Mouse (Mus musculus) kidney, embryonic 15.5 days (tissue): ENCODE results near the gene Slc30a10. TPM values are rescaled to one million over a fixed set of nuclear protein-coding genes. Genes with fewer than 3 reads are reported as not detected.

Experiments
- ATAC-seq: fragments of 200-750 bp; cut with Nextera tagmentation; replicated peaks from 2 replicates; pipeline ENCODE4 v1.8.0; 2017; ENCODE audit warnings: moderate TSS enrichment; ENCODE audit not compliant: low FRiP score
- H3K27ac ChIP-seq: fragments of 300-500 bp; sonication (generic); 2 replicates; pipeline ENCODE4 v1.5.1; 2015; ENCODE audit warnings: mild to moderate bottlenecking, inconsistent platforms
- H3K27me3 ChIP-seq: fragments of 300-500 bp; sonication (generic); 2 replicates; pipeline ENCODE4 v1.6.1; 2015; ENCODE audit warnings: inconsistent platforms
- H3K36me3 ChIP-seq: fragments of 300-500 bp; sonication (generic); 2 replicates; pipeline ENCODE4 v1.6.1; 2015; ENCODE audit warnings: inconsistent platforms
- H3K4me1 ChIP-seq: fragments of 300-500 bp; sonication (generic); 2 replicates; pipeline ENCODE4 v1.6.1; 2015; ENCODE audit warnings: inconsistent platforms
- H3K4me2 ChIP-seq: fragments of 300-500 bp; sonication (generic); 2 replicates; pipeline ENCODE4 v1.6.1; 2015; ENCODE audit warnings: moderate library complexity, mild to moderate bottlenecking, inconsistent platforms
- H3K4me3 ChIP-seq: fragments of 300-500 bp; sonication (generic); replicated peaks from 2 replicates; pipeline ENCODE4 v1.5.1; 2015; ENCODE audit warnings: mild to moderate bottlenecking, inconsistent platforms
- H3K9ac ChIP-seq: fragments of 300-500 bp; sonication (generic); 2 replicates; pipeline ENCODE4 v1.6.1; 2015; ENCODE audit warnings: mild to moderate bottlenecking, inconsistent platforms
- H3K9me3 ChIP-seq: fragments of 300-500 bp; sonication (generic); replicated peaks from 2 replicates; pipeline ENCODE4 v1.6.1; 2016; ENCODE audit warnings: inconsistent platforms
- WGBS: fragments of 180-500 bp; shearing (Covaris S2); methylation state at CpG from one replicate; pipeline ENCODE4 v1.1.7; 2015; ENCODE audit warnings: mixed read lengths; 5-methylcytosine and 5-hydroxymethylcytosine counted together
- polyA plus RNA-seq: library from polyadenylated mRNA; unstranded; fragments of >200 nt; fragmentation: Nextera tagmentation; extraction: Ambion mirVana; gene quantifications from 2 replicates; pipeline ENCODE4 v1.2.1, GENCODE M21; 2015

Gene Slc30a10
- polyA plus RNA-seq, 1 experiment from 2014 or later = 0.38 TPM

DNA sequence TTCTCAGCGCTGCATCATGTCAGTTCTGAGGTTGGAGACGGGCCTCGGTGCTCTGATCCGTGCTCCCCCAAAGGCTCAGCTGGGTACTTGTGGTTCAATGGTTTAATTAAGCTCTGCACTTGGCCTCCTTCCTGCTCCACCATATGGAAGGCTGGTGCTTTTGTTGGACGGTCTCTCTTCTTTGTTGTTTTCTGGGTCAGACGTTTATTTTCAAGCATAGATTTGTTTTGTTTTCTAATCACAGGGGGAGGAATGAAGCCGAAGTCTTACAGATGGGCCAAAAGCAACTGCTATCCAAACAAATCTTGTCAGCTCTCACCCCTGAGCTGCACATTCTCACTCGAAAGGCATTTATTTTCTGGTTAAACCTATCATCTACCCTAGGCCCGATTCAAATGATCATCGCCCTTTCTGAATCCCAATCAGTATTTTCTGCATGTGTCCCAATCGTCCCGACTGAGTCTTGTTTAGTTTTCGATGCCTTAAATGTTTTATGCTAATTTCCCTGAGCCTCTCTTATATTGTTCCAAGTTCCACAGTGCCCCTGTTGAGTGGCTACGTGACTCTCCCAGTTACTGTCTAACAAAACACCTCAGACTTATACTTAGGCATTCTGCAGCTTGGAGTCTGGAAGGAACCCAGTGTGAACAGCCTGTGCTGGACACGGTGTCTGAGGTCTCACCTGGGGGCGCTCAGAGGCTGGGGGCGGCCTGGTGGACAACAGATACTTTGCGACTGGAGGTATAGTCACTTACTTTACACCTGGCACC, 12.8 kb upstream of the Slc30a10 start:
- Histone ChIP-seq H3K9me3 (no peaks in the 10 kb centered on the region), H3K27me3 (no peaks in the 10 kb centered on the region), H3K27ac (no peak overlapping the region), H3K9ac (no peak overlapping the region), H3K4me3 (no peak overlapping the region), H3K4me2 (no peak overlapping the region), H3K36me3 (no peaks in the 10 kb centered on the region), H3K4me1 (0 out of 2 replicates have a peak, but pooled peaks cover 4% of the 10 kb centered on the region)
- no peak for ATAC-seq
- WGBS = 66% methylated on average over 18 of the region's 18 CpGs

DNA sequence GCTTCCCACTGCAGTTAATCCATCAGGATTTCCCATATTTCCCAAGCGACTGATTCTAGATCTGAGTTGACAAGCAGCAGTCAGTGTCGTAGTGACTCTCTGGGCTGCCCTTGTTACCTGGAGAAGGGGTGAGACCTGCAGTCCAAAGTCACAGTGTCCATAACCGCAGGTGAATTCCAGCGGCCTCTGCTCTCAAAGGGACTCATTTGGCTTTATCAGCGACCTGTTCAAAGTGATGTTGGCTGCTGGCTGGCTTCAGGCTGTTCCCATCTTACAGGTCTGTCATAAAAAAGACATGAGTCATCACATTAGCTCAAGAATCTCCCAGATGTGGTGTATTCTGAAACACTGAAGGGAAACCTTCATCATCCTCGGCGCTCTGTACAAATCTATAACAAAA, 5.7 kb upstream of the Slc30a10 start:
- no peaks in the 10 kb centered on the region for H3K4me1 ChIP-seq
- H3K27ac ChIP-seq = no peak overlapping the region
- H3K9me3 ChIP-seq = no peaks in the 10 kb centered on the region
- H3K27me3 ChIP-seq = peaks cover 10% of the 10 kb centered on the region
- no peaks in the 10 kb centered on the region for H3K36me3 ChIP-seq
- 86% methylated on average over 7 of the region's 7 CpGs for WGBS
- no peak overlapping the region for H3K9ac ChIP-seq
- ATAC-seq = no peak
- H3K4me2 ChIP-seq = no peak overlapping the region
- no peak overlapping the region for H3K4me3 ChIP-seq

DNA sequence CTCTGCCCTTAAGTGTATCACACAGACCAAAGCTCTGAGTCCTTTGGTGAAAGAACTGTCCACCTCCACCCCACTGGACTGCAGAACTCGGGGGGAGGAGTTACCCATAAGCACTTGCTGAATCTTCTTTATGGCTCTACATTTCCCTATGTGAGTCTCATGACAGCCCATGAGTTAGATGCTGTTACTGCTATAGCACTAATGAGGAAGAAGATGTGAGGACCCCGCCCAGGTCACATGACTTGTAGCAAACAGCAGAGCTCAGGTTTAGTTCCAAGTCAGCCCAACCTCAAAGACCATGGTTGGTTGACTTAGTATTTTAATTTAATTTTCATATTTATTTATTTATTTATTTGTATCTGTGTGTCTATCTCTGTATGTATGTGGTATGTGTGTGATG, 4.9 kb upstream of the Slc30a10 start:
- H3K9me3 ChIP-seq = no peaks in the 10 kb centered on the region
- H3K4me2 ChIP-seq = no peak overlapping the region
- peaks cover 18% of the 10 kb centered on the region for H3K27me3 ChIP-seq
- no peak overlapping the region for H3K4me3 ChIP-seq
- H3K4me1 ChIP-seq = peaks cover 5% of the 10 kb centered on the region
- no peak overlapping the region for H3K9ac ChIP-seq
- 81% methylated on average over 2 of the region's 2 CpGs for WGBS
- H3K36me3 ChIP-seq = no peaks in the 10 kb centered on the region
- no peak overlapping the region for H3K27ac ChIP-seq
- no peak for ATAC-seq

DNA sequence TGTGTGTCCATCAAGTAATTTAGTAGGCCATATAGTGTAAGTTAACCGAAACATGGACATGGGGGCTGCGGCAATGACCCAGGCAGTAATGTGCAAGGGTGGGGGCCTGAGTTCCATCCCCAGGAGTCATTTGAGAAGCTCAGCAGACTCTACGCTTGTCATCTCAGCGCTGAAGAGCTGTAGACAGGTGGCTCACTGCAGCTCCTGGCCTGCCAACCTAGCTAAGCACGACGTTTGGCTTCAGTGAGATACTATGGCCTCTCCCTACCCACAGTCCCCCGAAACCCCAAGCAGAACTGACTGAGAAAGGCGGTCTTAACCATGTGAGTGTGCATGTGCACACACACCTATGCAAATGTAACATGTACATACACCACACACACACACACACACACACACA, 3.6 kb upstream of the Slc30a10 start:
- no peak for ATAC-seq
- no peak overlapping the region for H3K4me3 ChIP-seq
- H3K9ac ChIP-seq = no peak overlapping the region
- no peak overlapping the region for H3K27ac ChIP-seq
- no peaks in the 10 kb centered on the region for H3K9me3 ChIP-seq
- 63% methylated on average over 8 of the region's 8 CpGs for WGBS
- peaks cover 14% of the 10 kb centered on the region for H3K4me1 ChIP-seq
- H3K36me3 ChIP-seq = no peaks in the 10 kb centered on the region
- peaks cover 31% of the 10 kb centered on the region for H3K27me3 ChIP-seq
- no peak overlapping the region for H3K4me2 ChIP-seq

DNA sequence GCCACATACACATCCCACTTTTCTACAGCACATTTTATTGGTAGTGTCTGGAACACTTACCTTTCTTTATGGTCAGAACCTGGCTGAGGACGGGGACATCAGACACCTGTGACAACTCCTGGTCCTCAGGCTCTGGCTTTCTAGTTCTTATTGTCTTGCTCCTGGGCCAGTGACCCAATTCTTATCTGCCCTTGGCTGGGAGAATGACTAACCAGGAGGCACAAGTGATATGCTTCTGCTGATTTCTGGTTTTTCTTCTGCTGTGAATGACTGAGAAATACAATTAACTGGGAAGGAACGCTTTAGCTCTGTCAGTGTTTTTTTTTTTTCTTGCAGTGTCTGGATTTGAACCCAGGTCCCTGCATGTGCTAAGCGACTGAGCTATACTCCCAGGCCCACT, 3.2 kb upstream of the Slc30a10 start:
- peaks cover 14% of the 10 kb centered on the region for H3K4me1 ChIP-seq
- no peak for ATAC-seq
- WGBS = 89% methylated on average over 3 of the region's 3 CpGs
- no peak overlapping the region for H3K27ac ChIP-seq
- no peaks in the 10 kb centered on the region for H3K36me3 ChIP-seq
- H3K4me3 ChIP-seq = no peak overlapping the region
- H3K9me3 ChIP-seq = no peaks in the 10 kb centered on the region
- H3K27me3 ChIP-seq = peaks cover 35% of the 10 kb centered on the region
- H3K9ac ChIP-seq = no peak overlapping the region
- H3K4me2 ChIP-seq = no peak overlapping the region

DNA sequence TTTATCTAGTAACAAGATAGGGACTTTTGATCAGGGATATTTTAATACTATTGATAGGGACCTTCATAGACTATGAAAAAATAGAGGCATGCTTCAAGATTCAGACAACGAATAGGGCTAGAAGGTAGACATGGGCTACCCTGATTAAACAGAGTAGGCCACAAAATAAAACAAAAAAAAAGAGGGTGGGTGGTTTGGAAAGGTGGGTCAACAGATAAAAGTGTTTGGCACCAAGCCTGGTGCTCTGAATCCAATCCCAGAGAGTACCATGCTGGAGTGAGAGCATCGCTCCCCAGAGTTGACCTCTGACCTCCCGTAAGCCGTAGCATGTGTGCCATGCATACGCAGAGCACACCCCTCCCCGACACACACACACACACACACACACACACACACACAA, 2.2 kb upstream of the Slc30a10 start:
- Histone ChIP-seq H3K9ac (no peak overlapping the region), H3K9me3 (no peaks in the 10 kb centered on the region), H3K27ac (no peak overlapping the region), H3K36me3 (no peaks in the 10 kb centered on the region), H3K27me3 (peaks cover 45% of the 10 kb centered on the region), H3K4me1 (peaks cover 14% of the 10 kb centered on the region), H3K4me2 (no peak overlapping the region), H3K4me3 (no peak overlapping the region)
- no peak for ATAC-seq
- 85% methylated on average over 6 of the region's 6 CpGs for WGBS

DNA sequence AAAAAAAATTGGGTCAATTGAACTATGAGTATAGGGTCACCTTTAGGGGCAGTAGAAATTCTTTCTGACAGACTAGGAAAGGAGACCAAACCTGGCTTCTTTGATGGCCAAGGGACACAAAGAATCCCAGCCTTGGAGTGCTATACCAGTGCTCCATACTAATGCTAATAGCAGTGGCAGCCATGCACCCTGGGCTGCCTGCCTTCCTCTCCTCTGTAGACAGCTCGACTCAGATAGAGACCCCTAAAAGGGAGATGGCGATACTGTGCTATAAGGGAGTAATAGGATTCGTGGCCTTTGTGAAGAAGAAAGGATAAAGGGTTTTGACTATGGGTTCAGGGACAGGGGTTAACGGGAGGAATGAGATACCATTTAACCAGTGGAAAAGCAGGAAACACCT, 504 bp upstream of the Slc30a10 start:
- ATAC-seq = no peak
- 55% methylated on average over 4 of the region's 4 CpGs for WGBS
- H3K9me3 ChIP-seq = no peaks in the 10 kb centered on the region
- peaks cover 14% of the 10 kb centered on the region for H3K4me1 ChIP-seq
- no peak overlapping the region for H3K27ac ChIP-seq
- H3K4me3 ChIP-seq = peak overlapping the region; percentile 53
- H3K9ac ChIP-seq = no peak overlapping the region
- H3K27me3 ChIP-seq = peaks cover 47% of the 10 kb centered on the region
- peak overlapping the region; percentile 98 for H3K4me2 ChIP-seq
- no peaks in the 10 kb centered on the region for H3K36me3 ChIP-seq

DNA sequence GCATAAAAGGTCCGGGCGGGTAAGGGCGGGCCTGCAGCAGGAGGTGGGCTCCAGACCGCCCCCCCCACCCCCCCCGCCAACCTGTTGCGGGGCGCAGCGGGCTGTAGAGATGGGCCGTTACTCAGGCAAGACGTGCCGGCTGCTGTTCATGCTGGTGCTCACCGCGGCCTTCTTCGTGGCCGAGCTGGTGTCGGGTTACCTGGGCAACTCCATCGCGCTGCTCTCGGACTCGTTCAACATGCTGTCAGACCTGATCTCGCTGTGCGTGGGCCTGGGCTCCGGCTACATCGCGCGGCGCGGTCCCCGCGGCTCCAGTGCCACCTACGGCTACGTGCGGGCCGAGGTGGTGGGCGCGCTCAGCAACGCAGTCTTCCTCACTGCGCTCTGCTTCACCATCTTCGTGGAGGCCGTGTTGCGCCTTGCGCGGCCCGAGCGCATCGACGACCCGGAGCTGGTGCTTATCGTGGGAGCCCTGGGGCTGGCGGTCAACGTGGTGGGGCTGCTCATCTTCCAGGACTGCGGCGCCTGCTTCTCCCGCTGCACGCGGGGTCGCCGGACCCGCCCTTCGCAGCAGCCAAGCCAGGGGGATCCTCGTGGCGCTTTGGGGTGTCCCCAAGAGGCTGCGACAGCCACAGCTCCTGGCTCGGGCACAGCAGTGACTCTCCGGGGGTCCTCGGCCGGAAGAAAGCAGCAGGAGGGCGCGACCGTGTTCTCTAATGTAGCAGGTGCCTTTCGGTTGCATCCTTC, 480 bp downstream of the Slc30a10 start:
- H3K4me3 ChIP-seq = peak overlapping the region; percentile 53
- peak overlapping the region; percentile 15 for H3K9ac ChIP-seq
- under 1% methylated on average over 69 of the region's 71 CpGs for WGBS

DNA sequence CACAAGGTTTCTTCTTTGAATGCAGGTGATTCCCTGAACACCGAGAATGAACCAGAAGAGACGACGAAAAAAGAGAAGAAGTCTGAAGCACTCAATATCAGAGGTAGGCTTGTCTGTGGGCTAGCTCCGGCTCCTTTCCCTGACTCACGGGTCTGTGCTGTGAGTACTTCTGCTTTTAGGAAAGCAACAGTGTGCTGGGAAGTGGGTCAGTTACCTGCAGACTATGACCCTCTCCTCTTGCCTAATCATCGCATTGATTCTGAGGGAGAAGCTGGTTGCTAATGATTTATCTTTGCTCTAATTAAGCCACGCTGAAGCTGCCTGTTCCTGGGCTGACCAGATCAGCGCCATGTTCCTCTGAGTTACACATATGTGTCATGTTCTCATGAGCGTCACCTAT, 1.7 kb downstream of the Slc30a10 start:
- Histone ChIP-seq H3K4me2 (no peak overlapping the region), H3K4me1 (peaks cover 14% of the 10 kb centered on the region), H3K36me3 (no peaks in the 10 kb centered on the region), H3K9ac (no peak overlapping the region), H3K27me3 (peaks cover 47% of the 10 kb centered on the region), H3K4me3 (no peak overlapping the region), H3K9me3 (no peaks in the 10 kb centered on the region), H3K27ac (no peak overlapping the region)
- WGBS = 85% methylated on average over 9 of the region's 9 CpGs
- ATAC-seq = no peak

More for the DNA sequence above, 480 bp downstream of the Slc30a10 start:
- H3K27me3 ChIP-seq = peaks cover 47% of the 10 kb centered on the region
- H3K36me3 ChIP-seq = no peaks in the 10 kb centered on the region
- no peaks in the 10 kb centered on the region for H3K9me3 ChIP-seq
- no peak overlapping the region for H3K27ac ChIP-seq
- peaks cover 14% of the 10 kb centered on the region for H3K4me1 ChIP-seq
- peak overlapping the region; percentile 98 for H3K4me2 ChIP-seq
- peak; percentile 81 for ATAC-seq

DNA sequence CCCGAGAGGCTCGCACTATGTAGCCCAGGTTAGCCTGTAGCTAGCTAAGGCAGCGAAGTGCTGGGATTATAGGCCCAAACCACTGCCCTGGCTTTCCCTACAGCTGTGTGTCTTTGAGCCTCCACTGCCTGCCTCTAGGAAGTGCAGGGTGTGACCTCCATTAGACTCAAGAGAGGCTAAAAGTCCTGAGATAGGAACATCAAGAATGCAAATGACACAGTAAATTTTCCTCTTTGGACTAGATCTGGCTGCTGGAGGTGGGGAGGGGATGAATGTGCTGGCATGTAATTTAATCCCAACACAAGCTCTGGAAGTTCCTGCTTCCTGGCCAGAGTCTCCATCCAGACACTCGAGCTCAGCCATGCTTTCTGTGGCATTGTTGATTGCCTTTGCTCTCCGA, 5.4 kb downstream of the Slc30a10 start:
- Histone ChIP-seq H3K9me3 (no peaks in the 10 kb centered on the region), H3K4me2 (no peak overlapping the region), H3K4me1 (peaks cover 5% of the 10 kb centered on the region), H3K27me3 (peaks cover 25% of the 10 kb centered on the region), H3K27ac (no peak overlapping the region), H3K36me3 (no peaks in the 10 kb centered on the region), H3K4me3 (no peak overlapping the region), H3K9ac (no peak overlapping the region)
- ATAC-seq = no peak
- 75% methylated on average over 5 of the region's 5 CpGs for WGBS

DNA sequence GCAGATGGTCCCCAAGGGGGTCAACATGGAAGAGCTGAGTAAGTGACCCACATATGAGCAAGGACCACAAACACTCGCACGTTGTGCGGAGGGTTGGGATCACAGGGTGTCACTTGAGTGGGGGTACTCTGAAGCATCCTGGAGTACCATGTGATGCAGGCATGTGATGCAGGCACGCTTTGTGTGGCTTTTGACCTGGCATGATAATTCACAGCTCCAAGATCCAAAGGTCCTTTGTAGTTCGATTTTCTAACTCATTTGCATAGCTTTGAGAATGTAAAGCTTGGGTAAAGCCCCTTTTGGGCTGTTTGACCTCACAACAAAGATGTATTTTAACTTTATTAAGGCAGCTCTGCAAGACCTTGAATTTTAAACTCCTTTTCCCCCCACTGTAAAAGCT, 8.2 kb downstream of the Slc30a10 start:
- 69% methylated on average over 5 of the region's 5 CpGs for WGBS
- Histone ChIP-seq H3K27ac (no peak overlapping the region), H3K4me1 (peaks cover 5% of the 10 kb centered on the region; the same call in 1 of the 2 replicates), H3K4me2 (no peak overlapping the region), H3K27me3 (no peaks in the 10 kb centered on the region), H3K9me3 (no peaks in the 10 kb centered on the region), H3K4me3 (no peak overlapping the region), H3K9ac (no peak overlapping the region), H3K36me3 (no peaks in the 10 kb centered on the region)
- no peak for ATAC-seq

DNA sequence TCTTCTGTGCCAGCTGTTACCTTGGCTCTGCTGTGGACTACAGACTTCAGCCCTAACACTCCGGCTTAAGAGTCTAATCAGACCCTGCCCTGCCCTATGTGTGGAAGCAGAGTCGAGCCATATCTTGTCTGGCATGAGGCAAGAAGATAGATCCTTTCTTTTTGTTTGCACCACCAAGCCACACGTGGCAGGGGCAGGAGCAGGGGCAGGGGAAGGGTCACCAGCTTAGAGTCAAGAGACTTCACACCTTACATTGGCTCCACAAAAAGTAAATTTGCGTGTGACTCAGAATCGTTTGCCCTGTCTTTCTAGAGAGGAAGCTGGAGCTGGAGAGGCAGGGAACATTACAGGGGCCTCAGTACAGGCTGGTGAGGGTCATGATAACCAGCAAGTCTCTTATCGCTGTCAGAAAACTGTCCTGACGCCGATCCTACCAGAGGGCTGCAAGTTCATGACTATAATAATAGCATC, 14.9 kb downstream of the Slc30a10 start:
- ATAC-seq = peak; percentile 73; the same call in 1 of the 2 replicates

More for the DNA sequence above, 14.9 kb downstream of the Slc30a10 start:
- Histone ChIP-seq H3K36me3 (no peaks in the 10 kb centered on the region), H3K9ac (no peak overlapping the region), H3K4me2 (no peak overlapping the region), H3K4me1 (peaks cover 5% of the 10 kb centered on the region; the same call in 1 of the 2 replicates), H3K27me3 (no peaks in the 10 kb centered on the region), H3K9me3 (no peaks in the 10 kb centered on the region), H3K27ac (no peak overlapping the region), H3K4me3 (no peak overlapping the region)
- 79% methylated on average over 8 of the region's 8 CpGs for WGBS
